Mouse (Mus musculus) liver, postnatal 0 days (tissue): ENCODE measurements around the gene Pard3. TPM values are rescaled to one million over a fixed set of nuclear protein-coding genes. Genes with fewer than 3 reads are reported as not detected.

Source experiments
- ATAC-seq: fragments of 200-750 bp; cut with Nextera tagmentation; 2 replicates; pipeline ENCODE4 v1.8.0; 2017; ENCODE audit warnings: mild to moderate bottlenecking, moderate library complexity
- DNase-seq: peaks from one replicate; pipeline ENCODE4 v3.0.0-alpha.2; 2016
- H3K27ac ChIP-seq: fragments of 300-500 bp; sonication (generic); 2 replicates; pipeline ENCODE4 v1.5.1; 2014; ENCODE audit warnings: antibody characterized with exemption, moderate library complexity, mild to moderate bottlenecking, low read depth
- H3K27me3 ChIP-seq: fragments of 300-500 bp; sonication (generic); 2 replicates; pipeline ENCODE4 v1.6.1; 2014; ENCODE audit warnings: low read length, control low read depth, mixed read lengths; ENCODE audit not compliant: insufficient read depth
- H3K36me3 ChIP-seq: fragments of 300-500 bp; sonication (generic); replicated peaks from 2 replicates; pipeline ENCODE4 v1.6.1; 2014; ENCODE audit warnings: mild to moderate bottlenecking, control low read depth, low read length, moderate library complexity, mixed read lengths; ENCODE audit not compliant: insufficient read depth
- H3K4me1 ChIP-seq: fragments of 300-500 bp; sonication (generic); 2 replicates; pipeline ENCODE4 v1.6.1; 2014; ENCODE audit warnings: antibody characterized with exemption, mild to moderate bottlenecking, control low read depth; ENCODE audit not compliant: insufficient read depth
- H3K4me2 ChIP-seq: fragments of 300-500 bp; sonication (generic); 2 replicates; pipeline ENCODE4 v1.6.1; 2014; ENCODE audit warnings: low read depth, mild to moderate bottlenecking, low read length, moderate library complexity, mixed read lengths
- H3K4me3 ChIP-seq: fragments of 300-500 bp; sonication (generic); 2 replicates; pipeline ENCODE4 v1.5.1; 2014; ENCODE audit warnings: low read depth, low read length
- H3K9ac ChIP-seq: fragments of 300-500 bp; sonication (generic); replicated peaks from 2 replicates; pipeline ENCODE4 v1.6.1; 2014; ENCODE audit warnings: mild to moderate bottlenecking, moderate library complexity
- H3K9me3 ChIP-seq: fragments of 300-500 bp; sonication (generic); 2 replicates; pipeline ENCODE4 v1.6.1; 2016; ENCODE audit warnings: mild to moderate bottlenecking, control low read depth, low read length, mixed read lengths
- CTCF ChIP-seq: sonication (generic); IDR thresholded peaks from 2 replicates; pipeline ENCODE4 v1.5.1; 2016; ENCODE audit warnings: antibody characterized with exemption, low read depth
- EP300 ChIP-seq: IDR thresholded peaks from 2 replicates; pipeline ENCODE4 v1.6.1; 2016; ENCODE audit warnings: antibody characterized with exemption, low read depth, mild to moderate bottlenecking
- WGBS: fragments of 180-500 bp; shearing (Covaris S2); extraction: QIAGEN DNeasy Blood & Tissue Kit; methylation state at CpG from one replicate; pipeline ENCODE4 v1.1.7; 2014; ENCODE audit not compliant: insufficient replicate concordance; 5-methylcytosine and 5-hydroxymethylcytosine counted together
- polyA plus RNA-seq: library from polyadenylated mRNA; unstranded; fragments of >200 nt; fragmentation: Nextera tagmentation; extraction: Ambion mirVana; gene quantifications from 2 replicates; pipeline ENCODE4 v1.2.1, GENCODE M21; 2015

Pard3 gene
- polyA plus RNA-seq, 1 experiment from 2014 or later, result 10.2 TPM

DNA sequence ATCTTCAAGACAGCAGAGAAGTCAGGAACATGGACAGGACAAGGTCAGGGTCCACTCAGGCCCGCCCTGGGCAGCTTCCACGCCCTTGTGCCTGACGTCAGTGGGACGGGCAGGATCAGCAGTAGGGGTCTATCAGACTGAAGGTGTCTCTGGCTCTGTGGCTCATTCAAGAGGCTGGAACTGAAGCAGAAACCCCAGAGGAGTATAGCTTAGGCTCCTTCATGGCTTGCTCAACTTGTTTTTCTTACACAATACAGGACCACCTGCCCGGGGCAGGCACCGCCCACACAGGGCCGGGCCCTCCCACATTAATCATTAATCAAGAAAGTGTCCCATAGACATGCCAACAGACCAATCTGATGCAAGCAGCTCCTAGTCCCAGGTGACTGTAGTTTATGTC lies 12.8 kb downstream of the Pard3 start:
- peak overlapping the region; percentile 57 for H3K27ac ChIP-seq
- no peaks in the 10 kb centered on the region for H3K36me3 ChIP-seq
- DNase-seq (peak; percentile 67), ATAC-seq (peak; percentile 85)
- no peaks in the 10 kb centered on the region for H3K9me3 ChIP-seq
- H3K4me1 ChIP-seq, result peaks cover 10% of the 10 kb centered on the region
- H3K9ac ChIP-seq, result no peak overlapping the region
- TF ChIP-seq CTCF (no peak), EP300 (peak; percentile 62; the same call in 1 of the 2 replicates)
- peak overlapping the region; percentile 15; the same call in 1 of the 2 replicates for H3K4me3 ChIP-seq
- no peaks in the 10 kb centered on the region for H3K27me3 ChIP-seq
- peak overlapping the region; percentile 49; the same call in 1 of the 2 replicates for H3K4me2 ChIP-seq
- WGBS, result 60% methylated on average over 7 of the region's 7 CpGs

DNA sequence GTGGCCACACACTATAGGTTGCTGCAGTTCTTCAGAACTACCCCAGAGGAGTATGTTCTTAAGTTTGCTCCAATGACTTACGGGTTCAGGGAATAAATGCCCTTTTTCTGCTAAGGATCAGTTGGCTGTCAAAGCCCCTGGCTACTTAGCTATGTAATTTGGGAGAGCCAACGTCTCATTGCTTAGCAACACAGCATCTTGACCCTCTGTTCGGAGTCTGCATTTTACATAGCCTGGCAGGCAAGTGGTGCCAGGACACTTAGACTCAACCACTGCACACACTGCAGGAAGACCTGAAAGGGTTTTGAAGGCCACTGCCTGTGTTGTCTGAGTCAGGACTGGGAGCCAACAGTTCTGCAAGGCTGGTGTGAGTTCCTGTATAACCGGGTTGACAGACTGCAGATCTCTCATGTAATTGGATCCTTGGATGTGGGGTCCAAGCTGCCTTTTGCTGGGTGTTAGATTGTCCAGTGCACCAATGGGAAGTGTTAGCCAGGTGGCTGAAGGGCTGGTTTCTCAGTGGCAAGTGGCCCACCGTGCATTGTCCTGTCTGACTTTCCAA lies 15.6 kb downstream of the Pard3 start:
- Histone ChIP-seq H3K9me3 (no peaks in the 10 kb centered on the region), H3K4me3 (no peak overlapping the region), H3K4me1 (peaks cover 13% of the 10 kb centered on the region), H3K4me2 (no peak overlapping the region), H3K36me3 (no peaks in the 10 kb centered on the region), H3K27me3 (no peaks in the 10 kb centered on the region), H3K9ac (no peak overlapping the region), H3K27ac (no peak overlapping the region)
- no peak for TF ChIP-seq CTCF
- WGBS, result 64% methylated on average over 5 of the region's 5 CpGs
- ATAC-seq (no peak), DNase-seq (no peak)

DNA sequence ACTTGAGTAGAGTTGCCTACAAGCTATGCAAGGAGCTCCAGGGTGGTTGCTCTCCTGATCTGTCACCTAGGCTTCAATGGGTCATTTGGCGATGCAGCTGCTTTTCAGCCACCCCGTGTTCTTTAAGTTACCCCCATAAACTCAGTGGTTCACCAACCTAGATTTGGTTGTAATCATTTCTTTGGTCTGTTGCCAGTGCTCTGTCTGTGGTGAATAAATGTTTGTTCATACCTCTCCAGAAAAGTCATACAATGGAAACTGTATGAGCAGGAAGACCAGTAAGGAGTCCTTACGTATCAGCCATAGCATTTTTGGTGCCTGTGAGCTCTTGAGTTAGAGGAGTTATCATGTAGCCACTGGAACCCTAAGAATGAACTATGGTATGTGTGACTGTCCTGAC lies 17.6 kb downstream of the Pard3 start:
- no peaks in the 10 kb centered on the region for H3K36me3 ChIP-seq
- H3K4me1 ChIP-seq, result peaks cover 17% of the 10 kb centered on the region
- H3K27me3 ChIP-seq, result no peaks in the 10 kb centered on the region
- H3K9me3 ChIP-seq, result no peaks in the 10 kb centered on the region
- TF ChIP-seq EP300 (no peak), CTCF (no peak)
- no peak overlapping the region for H3K9ac ChIP-seq
- H3K4me2 ChIP-seq, result peak overlapping the region; percentile 11; the same call in 1 of the 2 replicates
- no peak for ATAC-seq
- no peak overlapping the region for H3K27ac ChIP-seq
- no peak for DNase-seq
- 69% methylated on average over 3 of the region's 3 CpGs for WGBS
- no peak overlapping the region for H3K4me3 ChIP-seq

DNA sequence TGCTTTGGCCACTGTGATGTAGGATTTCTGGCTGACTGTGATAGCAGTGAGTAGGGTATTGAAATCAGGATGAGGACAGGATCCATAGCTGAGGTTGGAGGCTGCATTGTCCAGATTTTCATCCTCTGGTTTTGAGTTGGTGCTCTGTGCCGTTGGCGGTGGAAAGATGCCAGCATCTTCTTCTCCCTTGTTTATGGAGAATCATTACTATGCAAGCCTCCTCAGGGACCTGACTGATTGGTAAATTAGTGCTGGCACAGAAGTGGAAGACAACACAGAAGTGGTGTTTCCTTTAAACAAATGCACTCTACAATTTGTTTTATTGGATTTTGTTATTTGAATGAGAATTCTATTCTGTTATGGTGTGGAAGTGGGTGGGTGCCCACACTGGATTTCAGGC lies 18.8 kb downstream of the Pard3 start:
- H3K4me2 ChIP-seq, result no peak overlapping the region
- no peaks in the 10 kb centered on the region for H3K27me3 ChIP-seq
- H3K9ac ChIP-seq, result no peak overlapping the region
- DNase-seq, result no peak
- no peaks in the 10 kb centered on the region for H3K9me3 ChIP-seq
- no peak overlapping the region for H3K4me3 ChIP-seq
- TF ChIP-seq EP300 (no peak), CTCF (no peak)
- H3K27ac ChIP-seq, result no peak overlapping the region
- peaks cover 18% of the 10 kb centered on the region for H3K4me1 ChIP-seq
- ATAC-seq, result no peak
- H3K36me3 ChIP-seq, result no peaks in the 10 kb centered on the region
- WGBS, result 78% methylated on average over 2 of the region's 2 CpGs

DNA sequence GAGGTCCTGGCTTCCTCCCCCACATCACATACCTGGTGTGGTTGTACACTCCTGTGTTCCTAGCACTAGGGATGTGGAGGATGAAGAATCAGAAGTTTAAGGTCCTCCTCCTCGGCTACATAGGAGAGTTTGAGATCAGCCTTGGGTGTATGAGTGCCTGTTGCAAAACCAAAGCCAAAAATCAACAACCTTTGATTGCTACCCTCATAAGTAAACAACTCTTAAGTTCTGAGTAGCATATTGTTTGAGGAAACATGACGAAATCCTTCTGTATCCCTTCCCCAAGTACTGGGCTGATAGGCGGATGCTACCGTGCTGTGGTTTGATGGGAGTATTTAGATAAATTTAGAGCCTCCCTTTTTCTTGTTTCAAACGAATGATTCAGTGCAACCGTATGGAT lies 20.9 kb downstream of the Pard3 start:
- H3K4me1 ChIP-seq, result peaks cover 24% of the 10 kb centered on the region
- H3K36me3 ChIP-seq, result no peaks in the 10 kb centered on the region
- ATAC-seq (peak; percentile 71), DNase-seq (no peak)
- no peak overlapping the region; the same call in 1 of the 2 replicates for H3K4me2 ChIP-seq
- WGBS, result 53% methylated on average over 6 of the region's 6 CpGs
- no peak overlapping the region for H3K9ac ChIP-seq
- H3K4me3 ChIP-seq, result no peak overlapping the region
- TF ChIP-seq EP300, result peak; percentile 43; the same call in 1 of the 2 replicates
- no peak for TF ChIP-seq CTCF
- no peaks in the 10 kb centered on the region for H3K27me3 ChIP-seq
- no peaks in the 10 kb centered on the region for H3K9me3 ChIP-seq
- H3K27ac ChIP-seq, result no peak overlapping the region

DNA sequence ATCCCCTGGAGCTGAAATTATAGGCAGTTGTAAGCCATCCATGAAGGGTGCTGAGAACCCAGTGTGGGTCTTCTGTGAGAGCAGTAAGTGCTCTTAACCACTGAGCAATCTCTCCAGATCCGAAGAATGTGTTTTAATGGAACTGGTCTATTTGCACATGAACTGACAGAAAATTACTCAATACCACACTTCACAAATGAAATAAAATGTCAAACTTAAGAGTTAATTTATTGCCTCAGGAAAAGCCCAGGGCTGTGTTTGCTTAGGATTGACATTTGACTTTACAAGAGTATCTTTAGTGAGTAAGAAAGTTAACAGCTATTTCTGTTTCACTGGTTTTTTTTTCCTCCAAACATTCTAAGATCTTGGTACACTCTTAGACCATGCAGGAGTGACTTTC lies 23.7 kb downstream of the Pard3 start:
- Histone ChIP-seq H3K4me2 (no peak overlapping the region), H3K27ac (no peak overlapping the region), H3K36me3 (no peaks in the 10 kb centered on the region), H3K9me3 (no peaks in the 10 kb centered on the region), H3K4me3 (no peak overlapping the region), H3K27me3 (no peaks in the 10 kb centered on the region), H3K9ac (no peak overlapping the region), H3K4me1 (peaks cover 27% of the 10 kb centered on the region)
- no peak for ATAC-seq
- TF ChIP-seq CTCF (no peak), EP300 (no peak)
- WGBS, result 58% methylated on average over 1 of the region's 1 CpGs
- DNase-seq, result no peak
